Mouse (Mus musculus): ENCODE data around the gene Nfix. TPM values are rescaled to one million over a fixed set of nuclear protein-coding genes. Genes with fewer than 3 reads are reported as not detected.
"Not testable (repeated sequence)": the region's sequence is repeated elsewhere in the genome, so short reads cannot be mapped to it uniquely, and the experiment has no call there.

Nfix gene
- polyA plus RNA-seq, 1 experiment: 74.6 TPM

GRCm38 (mm10) chr8:84837149-84837911 is 37.2 kb upstream of the Nfix start:
- Histone ChIP-seq H3K4me1 (ENCODE audit: control insufficient read depth, insufficient read depth, insufficient read length, low read length) (no peaks in the 10 kb centered on the region), H3K4me3 (ENCODE audit: insufficient read depth, low read depth, low read length) (no peak overlapping the region), H3K27ac (replicated peaks; ENCODE audit: low read depth, low read length) (no peak overlapping the region)

GRCm38 (mm10) chr8:84834866-84835855 is 35.0 kb upstream of the Nfix start:
- Histone ChIP-seq H3K27ac (replicated peaks; ENCODE audit: low read depth, low read length) (no peak overlapping the region), H3K4me3 (ENCODE audit: insufficient read depth, low read depth, low read length) (no peak overlapping the region)

GRCm38 (mm10) chr8:84834002-84834865 is 34.1 kb upstream of the Nfix start:
- Histone ChIP-seq H3K4me1 (ENCODE audit: control insufficient read depth, insufficient read depth, insufficient read length, low read length) (no peaks in the 10 kb centered on the region), H3K4me3 (ENCODE audit: insufficient read depth, low read depth, low read length) (no peak overlapping the region), H3K27ac (replicated peaks; ENCODE audit: low read depth, low read length) (no peak overlapping the region)

More at GRCm38 (mm10) chr8:84834866-84835855, 35.0 kb upstream of the Nfix start:
- H3K4me1 ChIP-seq (ENCODE audit: control insufficient read depth, insufficient read depth, insufficient read length, low read length): no peaks in the 10 kb centered on the region

GRCm38 (mm10) chr8:84832759-84833742 is 32.9 kb upstream of the Nfix start:
- H3K27ac ChIP-seq (replicated peaks; ENCODE audit: low read depth, low read length): peak overlapping the region; percentile 52; the same call in 1 of the 2 replicates
- peak overlapping the region; percentile 86 for H3K4me3 ChIP-seq (ENCODE audit: insufficient read depth, low read depth, low read length)
- H3K4me1 ChIP-seq (ENCODE audit: control insufficient read depth, insufficient read depth, insufficient read length, low read length): no peaks in the 10 kb centered on the region

- H3K4me3 ChIP-seq (ENCODE audit: insufficient read depth, low read depth, low read length): peak overlapping the region; percentile 86
- peak overlapping the region; percentile 72 for H3K27ac ChIP-seq (replicated peaks; ENCODE audit: low read depth, low read length)
- no peaks in the 10 kb centered on the region for H3K4me1 ChIP-seq (ENCODE audit: control insufficient read depth, insufficient read depth, insufficient read length, low read length)
Observed at GRCm38 (mm10) chr8:84832034-84832717, 32.0 kb upstream of the Nfix start.

GRCm38 (mm10) chr8:84831490-84831889 is 31.3 kb upstream of the Nfix start, which contains the start of gene Gadd45gip1:
TSS of gene Gadd45gip1 (plus strand) at chr8:84831522.
- H3K4me3 ChIP-seq (ENCODE audit: insufficient read depth, low read depth, low read length): peak within 1 kb of the TSS; percentile 86
- H3K27ac ChIP-seq (replicated peaks; ENCODE audit: low read depth, low read length): peak within 1 kb of the TSS; percentile 72
- H3K4me1 ChIP-seq (ENCODE audit: control insufficient read depth, insufficient read depth, insufficient read length, low read length): no peaks in the 10 kb centered on the region

- not testable (repeated sequence) for H3K4me1 ChIP-seq (ENCODE audit: control insufficient read depth, insufficient read depth, insufficient read length, low read length); H3K4me3 ChIP-seq (ENCODE audit: insufficient read depth, low read depth, low read length); H3K27ac ChIP-seq (replicated peaks; ENCODE audit: low read depth, low read length)
Observed at GRCm38 (mm10) chr8:84826518-84826917, 26.4 kb upstream of the Nfix start.

- no peak overlapping the region for H3K4me3 ChIP-seq (ENCODE audit: insufficient read depth, low read depth, low read length)
- no peak overlapping the region for H3K27ac ChIP-seq (replicated peaks; ENCODE audit: low read depth, low read length)
- no peaks in the 10 kb centered on the region for H3K4me1 ChIP-seq (ENCODE audit: control insufficient read depth, insufficient read depth, insufficient read length, low read length)
Observed at GRCm38 (mm10) chr8:84825636-84826035, 25.5 kb upstream of the Nfix start.

GRCm38 (mm10) chr8:84823653-84824052 is 23.5 kb upstream of the Nfix start:
- Histone ChIP-seq H3K4me1 (ENCODE audit: control insufficient read depth, insufficient read depth, insufficient read length, low read length) (no peaks in the 10 kb centered on the region), H3K27ac (replicated peaks; ENCODE audit: low read depth, low read length) (no peak overlapping the region), H3K4me3 (ENCODE audit: insufficient read depth, low read depth, low read length) (no peak overlapping the region)

- no peaks in the 10 kb centered on the region for H3K4me1 ChIP-seq (ENCODE audit: control insufficient read depth, insufficient read depth, insufficient read length, low read length)
Observed at GRCm38 (mm10) chr8:84822723-84823122, 22.6 kb upstream of the Nfix start, which contains the start of gene Dand5. TSS of gene Dand5 (minus strand) at chr8:84822823.

GRCm38 (mm10) chr8:84816117-84816516 is 16.0 kb upstream of the Nfix start:
- Histone ChIP-seq H3K4me3 (ENCODE audit: insufficient read depth, low read depth, low read length) (no peak overlapping the region), H3K27ac (replicated peaks; ENCODE audit: low read depth, low read length) (no peak overlapping the region)

More at GRCm38 (mm10) chr8:84822723-84823122, 22.6 kb upstream of the Nfix start, which contains the start of gene Dand5:
- Histone ChIP-seq H3K27ac (replicated peaks; ENCODE audit: low read depth, low read length) (no peak within 1 kb of the TSS), H3K4me3 (ENCODE audit: insufficient read depth, low read depth, low read length) (no peak within 1 kb of the TSS)

GRCm38 (mm10) chr8:84815547-84815946 is 15.4 kb upstream of the Nfix start:
- Histone ChIP-seq H3K27ac (replicated peaks; ENCODE audit: low read depth, low read length) (no peak overlapping the region), H3K4me1 (ENCODE audit: control insufficient read depth, insufficient read depth, insufficient read length, low read length) (0 out of 2 replicates have a peak, but pooled peaks cover 3% of the 10 kb centered on the region), H3K4me3 (ENCODE audit: insufficient read depth, low read depth, low read length) (no peak overlapping the region)

More at GRCm38 (mm10) chr8:84816117-84816516, 16.0 kb upstream of the Nfix start:
- H3K4me1 ChIP-seq (ENCODE audit: control insufficient read depth, insufficient read depth, insufficient read length, low read length): 0 out of 2 replicates have a peak, but pooled peaks cover 3% of the 10 kb centered on the region
